Mouse (Mus musculus) liver, adult 2 months (tissue): ENCODE data around the gene Adamts3.

Experiments
- CTCF ChIP-seq: fragments of 200-500 bp; IDR thresholded peaks from 2 replicates; pipeline ENCODE4 v1.5.1; 2011; ENCODE audit warnings: low read depth, low read length, control low read depth
- POLR2A ChIP-seq: fragments of 200-500 bp; IDR thresholded peaks from 2 replicates; pipeline ENCODE4 v1.6.1; 2011; ENCODE audit warnings: low read length, control low read depth; ENCODE audit not compliant: insufficient read depth; ENCODE audit errors: extremely low read depth

- TF ChIP-seq POLR2A = no peak
- no peak for TF ChIP-seq CTCF
Observed at GRCm38 (mm10) chr5:89901026-89901425, 17.9 kb upstream of the Adamts3 start.
